Mouse (Mus musculus) kidney, adult 18-20 months (tissue): ENCODE measurements at regions not wholly inside any gene's neighbourhood (a gene's known extent, or its start where the extent isn't known, plus 50 kb on each side); places are given as distances from the start of the nearest gene placed in this dataset.

ENCODE experiments used
- DNase-seq: peaks from one replicate; pipeline ENCODE4 v3.0.0; 2021

DNA sequence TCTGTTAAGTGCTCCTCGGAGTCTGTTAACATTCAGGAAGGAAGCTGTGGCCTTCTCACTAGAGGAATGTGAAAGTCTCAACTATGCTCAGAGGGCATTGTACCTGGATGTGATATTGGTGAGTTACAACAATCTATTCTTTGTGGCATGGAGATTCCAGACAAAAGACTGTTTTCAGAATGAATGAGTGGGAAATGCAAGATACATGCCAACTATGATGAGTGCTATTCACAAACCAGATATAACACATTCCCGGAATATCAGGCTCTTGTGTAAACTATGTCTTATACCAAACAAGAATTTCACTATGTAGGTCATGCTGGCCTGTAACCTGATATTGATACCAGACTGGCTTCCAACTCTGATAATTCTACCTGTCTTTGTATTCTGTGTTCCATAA, 279.4 kb upstream of the Cypt12 start:
- no peak for DNase-seq
